Mouse (Mus musculus): ENCODE data around the gene Pink1.
"Not testable (repeated sequence)": the region's sequence is repeated elsewhere in the genome, so short reads cannot be mapped to it uniquely, and the experiment has no call there.

Gene Pink1

DNA sequence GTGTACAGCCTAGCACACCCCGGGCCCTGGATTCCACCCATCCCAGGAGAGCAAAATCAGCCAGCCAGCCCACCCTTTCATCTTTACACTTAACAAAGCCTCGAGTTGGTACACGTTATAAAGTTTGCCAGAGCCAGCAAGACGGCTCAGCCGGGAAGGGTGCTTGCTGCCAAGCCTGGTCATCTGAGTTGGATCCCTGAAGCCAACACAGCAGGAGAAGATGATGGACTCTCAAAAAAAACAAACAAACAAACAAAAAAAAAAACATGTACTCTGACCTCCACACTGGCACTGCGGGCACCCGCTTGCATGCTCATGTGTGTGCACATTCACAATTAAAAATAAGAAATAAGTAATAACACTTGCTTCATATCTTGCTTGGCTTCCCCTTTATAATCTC is 15.9 kb upstream of the Pink1 start:
- DNase-seq (ENCODE audit: low read depth, low spot score), result no peak

DNA sequence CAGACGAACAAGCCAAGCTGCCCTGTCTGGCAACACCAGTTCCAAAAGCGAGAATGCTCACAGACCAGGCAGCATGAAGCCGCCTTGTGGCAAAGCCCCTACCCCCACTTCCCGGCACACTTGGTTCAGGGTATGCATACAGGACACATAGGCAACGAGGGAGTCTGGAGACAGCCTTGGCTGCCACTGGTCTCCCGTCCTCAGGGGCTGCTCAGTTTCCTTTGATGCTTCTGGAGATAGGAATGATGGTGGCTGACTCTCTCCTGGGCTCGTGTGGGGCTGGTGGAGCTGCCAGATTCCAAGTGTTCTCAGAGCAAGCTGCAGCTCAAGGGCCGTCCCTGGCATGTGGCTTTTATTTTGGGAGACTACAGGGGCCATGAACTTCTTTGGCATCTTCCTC is 15.3 kb upstream of the Pink1 start:
- no peak for DNase-seq (ENCODE audit: low read depth, low spot score)

- DNase-seq (ENCODE audit: low read depth, low spot score), result no peak
Measured at GRCm38 (mm10) chr4:138339963-138340362, 13.9 kb upstream of the Pink1 start.

DNA sequence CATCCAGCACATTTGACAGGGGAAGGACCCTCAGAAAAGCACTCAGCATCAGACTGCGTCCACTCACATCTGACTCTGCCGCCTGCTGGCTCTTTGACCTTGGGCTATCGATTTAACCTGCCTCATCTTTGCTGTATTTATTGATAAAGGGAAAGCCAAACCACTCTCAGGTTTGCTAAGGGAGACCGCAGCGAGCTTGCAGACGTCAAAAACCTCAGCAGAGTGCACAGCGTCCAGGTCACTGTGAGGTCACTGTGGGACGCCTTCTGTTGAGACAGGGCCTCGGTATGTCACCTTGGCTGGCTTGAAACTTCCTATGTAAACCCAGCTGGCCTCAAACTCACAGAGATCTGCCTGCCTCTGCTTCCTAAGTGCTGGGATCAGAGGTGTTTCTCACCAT is 11.2 kb upstream of the Pink1 start:
- DNase-seq (ENCODE audit: low read depth, low spot score), result no peak

GRCm38 (mm10) chr4:138336876-138337275 is 10.8 kb upstream of the Pink1 start:
- no peak for DNase-seq (ENCODE audit: low read depth, low spot score)

DNA sequence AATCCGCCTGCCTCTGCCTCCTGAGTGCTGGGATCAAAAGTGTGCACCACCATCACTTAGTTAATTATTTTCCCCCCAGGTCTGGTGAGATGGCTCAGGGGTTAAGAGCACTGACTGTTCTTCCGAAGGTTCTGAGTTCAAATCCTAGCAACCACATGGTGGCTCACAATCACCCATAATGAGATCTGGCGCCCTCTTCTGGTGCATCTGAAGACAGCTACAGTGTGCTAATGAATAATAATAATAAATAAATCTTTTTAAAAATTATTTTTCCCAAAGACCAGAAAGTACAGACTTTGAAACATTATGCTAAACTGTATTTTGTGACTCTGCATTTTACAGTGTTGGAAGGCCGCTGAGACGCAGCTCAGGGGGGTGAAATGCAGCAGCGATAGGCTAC is 9.5 kb upstream of the Pink1 start:
- no peak for DNase-seq (ENCODE audit: low read depth, low spot score)

GRCm38 (mm10) chr4:138335036-138335435 is 8.9 kb upstream of the Pink1 start:
- no peak for DNase-seq (ENCODE audit: low read depth, low spot score)

- DNase-seq (ENCODE audit: low read depth, low spot score), result no peak
Measured at GRCm38 (mm10) chr4:138333135-138333534, 7.0 kb upstream of the Pink1 start.

DNA sequence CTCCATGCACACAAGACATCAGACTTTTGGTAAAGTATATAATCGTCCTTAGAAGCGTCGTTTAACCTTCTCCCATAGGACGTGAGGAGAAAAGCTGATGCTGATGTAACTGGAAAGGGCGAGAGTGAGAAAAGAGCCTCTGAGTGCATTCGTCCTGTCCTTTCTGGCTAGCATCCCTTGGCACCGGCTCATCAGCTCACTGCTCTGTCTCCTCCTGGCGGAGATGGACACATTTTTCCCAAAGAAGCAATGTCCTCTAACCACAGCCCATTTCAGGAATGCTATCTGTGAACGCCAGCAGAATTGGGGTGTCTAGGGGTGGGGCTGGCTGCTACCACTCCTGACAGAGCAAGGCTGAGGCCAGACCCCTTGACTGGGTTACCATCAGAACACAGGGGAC is 5.5 kb upstream of the Pink1 start:
- DNase-seq (ENCODE audit: low read depth, low spot score), result no peak

DNA sequence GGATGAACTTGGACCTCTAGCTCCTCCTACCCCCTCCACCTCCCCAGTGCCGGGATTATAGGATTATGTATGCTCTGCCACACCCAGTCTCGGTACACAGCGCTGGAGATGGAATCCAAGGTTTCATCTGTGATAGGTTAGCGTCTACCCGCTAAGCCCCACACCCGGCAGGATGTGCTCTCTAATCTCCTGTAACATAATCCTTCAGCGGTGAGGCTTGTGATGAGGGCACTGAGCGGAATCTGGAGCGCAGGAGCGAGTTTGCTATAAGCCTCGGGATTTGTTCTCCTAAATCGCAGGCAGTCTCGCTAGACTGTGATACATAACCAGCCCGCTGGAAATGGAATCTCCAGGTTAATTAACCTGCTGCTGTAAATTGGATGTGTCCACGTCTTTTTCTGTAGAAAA is 4.2 kb upstream of the Pink1 start:
- DNase-seq (ENCODE audit: low read depth, low spot score), result no peak

GRCm38 (mm10) chr4:138327891-138328470 is 1.9 kb upstream of the Pink1 start:
- DNase-seq (ENCODE audit: low read depth, low spot score), result no peak

GRCm38 (mm10) chr4:138327155-138327554 is 1.0 kb upstream of the Pink1 start:
- DNase-seq (ENCODE audit: low read depth, low spot score), result not testable (repeated sequence)

- DNase-seq (ENCODE audit: low read depth, low spot score), result peak; percentile 70
Measured at GRCm38 (mm10) chr4:138325466-138326076, 536 bp downstream of the Pink1 start.

DNA sequence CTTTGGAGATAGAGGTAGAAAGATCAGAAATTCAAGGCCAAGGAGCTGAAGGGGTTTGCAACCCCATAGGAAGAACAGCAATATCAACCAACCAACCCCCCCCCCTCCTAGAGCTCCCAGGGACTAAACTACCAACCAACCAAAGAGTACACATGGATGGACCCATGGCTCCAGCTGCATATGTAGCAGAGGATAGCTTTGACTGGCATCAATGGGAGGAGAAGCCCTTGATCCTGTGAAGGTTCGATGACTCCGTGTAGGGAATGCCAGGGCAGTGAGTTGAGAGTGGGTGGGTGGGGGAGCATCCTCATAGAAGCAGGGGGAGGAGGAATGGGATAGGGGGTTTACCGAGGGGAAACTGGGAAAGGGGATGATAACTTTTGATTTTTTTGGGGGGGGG is 1.7 kb downstream of the Pink1 start:
- DNase-seq (ENCODE audit: low read depth, low spot score), result no peak

DNA sequence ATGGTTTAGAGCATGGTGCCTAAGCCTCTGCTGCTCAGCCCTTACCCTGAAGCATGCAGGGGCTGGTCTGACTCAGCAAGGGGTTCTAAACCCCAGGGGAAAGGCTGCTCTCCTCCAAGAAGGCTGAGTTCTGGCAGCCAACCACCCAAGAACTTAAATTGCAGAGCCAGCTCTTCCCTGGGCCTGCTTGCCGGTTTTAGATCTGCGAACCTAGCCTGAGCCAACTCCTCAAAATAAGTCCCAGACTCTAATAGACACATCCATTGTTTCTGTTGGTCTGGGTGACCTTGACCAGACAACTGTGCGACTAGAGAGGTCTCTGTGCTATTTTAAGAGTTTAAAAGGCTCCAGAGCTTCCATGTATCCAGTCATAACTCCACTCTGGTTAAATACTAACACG is 2.4 kb downstream of the Pink1 start:
- no peak for DNase-seq (ENCODE audit: low read depth, low spot score)

GRCm38 (mm10) chr4:138322692-138323091 is 3.4 kb downstream of the Pink1 start:
- DNase-seq (ENCODE audit: low read depth, low spot score), result no peak

DNA sequence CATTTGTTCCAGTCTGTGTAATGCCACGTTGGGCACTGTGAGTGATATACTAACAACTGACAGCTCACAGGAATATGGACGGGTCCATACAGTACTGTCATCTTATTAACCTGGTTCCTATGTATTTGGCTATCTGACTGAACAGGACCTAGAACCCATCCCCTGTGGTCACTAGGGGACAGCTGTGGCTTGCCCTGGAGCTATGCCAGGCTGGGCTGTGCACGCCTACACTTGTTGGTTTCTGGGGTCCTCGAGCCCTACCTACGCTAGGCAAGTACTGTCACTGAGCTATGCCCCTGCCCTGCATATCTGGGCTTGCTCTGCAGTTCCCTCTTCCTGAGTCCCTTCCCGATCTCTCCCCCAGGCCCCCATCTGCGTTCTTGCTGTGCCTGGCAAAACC is 4.6 kb downstream of the Pink1 start:
- DNase-seq (ENCODE audit: low read depth, low spot score), result no peak

GRCm38 (mm10) chr4:138320711-138321110 is 5.4 kb downstream of the Pink1 start:
- DNase-seq (ENCODE audit: low read depth, low spot score), result no peak

- peak; percentile 73 for DNase-seq (ENCODE audit: low read depth, low spot score)
Measured at GRCm38 (mm10) chr4:138319508-138319907, 6.6 kb downstream of the Pink1 start.

GRCm38 (mm10) chr4:138318509-138319266 is 7.4 kb downstream of the Pink1 start:
- peak; percentile 43 for DNase-seq (ENCODE audit: low read depth, low spot score)

DNA sequence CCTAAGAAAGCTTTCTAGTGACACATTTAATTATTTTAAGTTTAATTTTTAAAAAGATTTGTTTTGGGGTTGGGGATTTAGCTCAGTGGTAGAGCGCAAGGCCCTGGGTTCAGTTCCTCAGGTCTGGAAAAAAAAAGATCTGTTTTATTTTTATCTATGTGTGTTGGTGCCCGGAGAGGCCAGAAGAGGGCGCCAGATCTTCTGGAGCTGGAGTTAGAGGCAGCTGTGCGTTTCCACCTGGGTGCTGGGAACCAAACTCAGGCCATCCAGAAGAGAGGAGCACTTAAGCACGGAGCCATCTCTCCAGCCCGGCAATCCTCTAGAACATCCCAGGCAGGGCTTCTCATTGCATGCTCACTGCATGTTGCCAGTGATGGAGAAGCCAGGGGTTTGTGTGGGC is 9.7 kb downstream of the Pink1 start:
- no peak for DNase-seq (ENCODE audit: low read depth, low spot score)

GRCm38 (mm10) chr4:138315781-138316180 is 10.3 kb downstream of the Pink1 start:
- DNase-seq (ENCODE audit: low read depth, low spot score), result no peak

GRCm38 (mm10) chr4:138313795-138314194 is 12.3 kb downstream of the Pink1 start:
- no peak for DNase-seq (ENCODE audit: low read depth, low spot score)
